Mouse (Mus musculus) embryo, embryonic 9.5 days (tissue): Measurements from ENCODE around the gene Nip7.
"Not testable (repeated sequence)": the region's sequence is repeated elsewhere in the genome, so short reads cannot be mapped to it uniquely, and the experiment has no call there.

Source experiments
- DNase-seq: peaks from one replicate; pipeline ENCODE4 v3.0.0-alpha.2; 2017; ENCODE audit errors: extremely low spot score

Gene Nip7

DNA sequence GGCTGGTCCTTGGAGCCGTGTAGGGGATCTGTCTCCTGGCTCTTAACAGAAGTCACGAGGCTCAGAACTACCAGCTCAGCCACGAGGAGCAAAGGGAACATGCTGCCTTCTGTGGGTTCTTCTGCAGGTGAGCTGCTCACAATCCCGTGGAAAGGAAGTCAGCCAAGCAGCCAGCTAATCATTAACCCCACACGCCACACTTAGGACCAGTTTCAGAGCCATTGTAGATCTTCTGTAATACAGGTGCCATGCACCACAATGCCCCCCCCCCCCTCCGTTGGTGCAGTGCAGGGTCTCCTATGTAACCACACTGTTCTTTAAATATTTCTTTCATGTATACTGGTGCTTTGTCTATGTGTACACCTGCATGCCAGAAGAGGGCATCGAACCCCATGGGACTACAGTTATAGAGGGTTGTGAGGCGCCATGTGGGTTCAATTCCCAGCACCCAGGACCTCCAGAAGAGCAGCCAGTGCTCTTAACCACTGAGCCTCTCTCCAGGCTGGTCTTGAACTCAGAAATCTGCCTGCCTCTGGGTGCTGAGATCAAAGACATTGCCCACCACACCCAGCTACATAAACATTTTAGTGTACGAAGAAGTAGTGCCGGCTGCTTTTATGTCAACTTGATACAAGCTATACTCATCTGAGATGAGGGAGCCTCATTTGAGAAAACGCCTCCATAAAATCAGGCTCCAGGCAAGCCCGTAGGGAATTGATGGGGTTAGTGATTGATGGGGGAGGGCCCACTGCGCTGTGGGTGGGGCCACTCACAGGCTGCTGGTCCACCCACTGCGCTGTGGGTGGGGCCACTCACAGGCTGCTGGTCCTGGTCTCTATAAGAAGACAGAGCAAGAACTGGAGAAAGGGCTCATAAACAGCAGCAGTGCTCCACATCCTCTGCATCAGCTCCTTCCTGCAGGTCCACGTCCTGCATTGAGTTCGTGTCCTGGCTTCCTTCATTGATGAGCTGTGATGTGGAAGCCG lies 9.1 kb downstream of the Nip7 start, which contains the start of gene Tmed6:
Tmed6 (minus strand) TSS at position 134 of the 986 bp plus-strand sequence.
- no peak for DNase-seq

DNA sequence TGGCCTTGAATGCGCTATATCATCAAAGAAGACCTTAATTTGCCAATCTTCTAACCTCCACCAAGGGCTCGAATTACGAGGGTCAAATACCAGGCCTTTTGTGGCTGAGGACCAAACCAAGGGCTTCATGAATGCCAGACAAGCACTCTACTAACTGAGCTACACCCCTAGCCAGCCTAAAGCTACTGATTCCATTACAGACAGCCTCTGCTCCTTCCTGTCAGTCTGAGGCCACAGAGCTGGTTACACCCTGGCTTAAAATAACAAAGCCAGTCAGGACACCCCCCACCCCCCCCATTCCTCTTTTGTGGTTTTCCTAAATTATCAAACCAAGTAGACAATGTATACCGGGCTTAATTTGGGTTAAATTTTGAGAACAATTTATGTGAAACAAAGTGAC lies 17.0 kb downstream of the Nip7 start:
- no peak for DNase-seq

DNA sequence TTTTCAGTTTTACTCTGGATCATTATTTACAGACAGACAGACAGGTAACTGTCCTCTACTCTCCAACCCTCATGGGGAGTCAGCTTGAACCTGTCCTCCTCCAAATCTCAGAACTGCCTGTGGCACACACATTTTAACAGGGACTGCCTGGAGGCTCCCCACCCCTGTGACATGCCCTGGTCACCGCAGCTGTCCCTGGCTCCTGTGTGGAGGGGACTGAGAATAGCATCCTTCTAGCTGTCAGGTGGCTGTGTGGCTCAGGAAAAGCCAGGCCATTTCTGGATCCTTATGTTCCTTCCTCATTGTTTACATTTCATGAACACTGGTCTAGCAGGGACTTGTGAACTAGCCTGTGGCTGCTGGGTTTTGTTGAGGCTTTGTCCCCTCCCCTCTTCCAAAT lies 17.5 kb downstream of the Nip7 start:
- no peak for DNase-seq

DNA sequence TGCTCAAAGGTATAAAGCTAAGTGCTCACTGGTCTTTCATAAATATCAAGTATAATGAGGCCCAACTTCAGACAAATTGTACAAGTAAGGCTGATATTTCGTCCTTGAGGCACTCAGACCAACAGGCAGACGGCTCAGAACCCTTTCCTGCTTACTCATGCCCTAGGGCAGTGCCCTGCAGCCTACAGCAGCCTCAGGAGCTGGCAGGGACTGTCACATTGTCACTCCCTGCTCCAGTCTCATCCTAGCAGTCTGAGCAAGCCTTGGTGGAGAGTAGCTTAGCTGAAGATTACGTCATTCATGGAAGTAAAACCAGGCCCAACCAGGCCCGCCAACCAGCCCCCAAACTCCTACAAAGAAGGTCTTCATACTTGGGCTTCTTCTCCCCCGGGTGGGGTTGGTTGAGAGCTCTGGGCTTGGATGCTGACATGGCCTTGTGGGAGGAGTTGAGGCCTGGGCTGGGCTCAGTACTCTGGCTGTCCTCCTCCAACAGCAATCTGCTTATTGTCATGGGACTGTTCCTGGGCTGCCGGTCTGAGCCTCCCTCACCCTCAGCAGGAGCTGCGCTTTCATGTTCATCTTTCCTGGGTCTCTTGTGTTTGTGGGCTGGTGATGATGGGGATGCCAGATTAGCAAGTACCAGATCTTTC lies 19.7 kb downstream of the Nip7 start:
- DNase-seq, result no peak

- DNase-seq, result no peak
Observed at GRCm38 (mm10) chr8:107085358-107085757, 28.7 kb downstream of the Nip7 start.

DNA sequence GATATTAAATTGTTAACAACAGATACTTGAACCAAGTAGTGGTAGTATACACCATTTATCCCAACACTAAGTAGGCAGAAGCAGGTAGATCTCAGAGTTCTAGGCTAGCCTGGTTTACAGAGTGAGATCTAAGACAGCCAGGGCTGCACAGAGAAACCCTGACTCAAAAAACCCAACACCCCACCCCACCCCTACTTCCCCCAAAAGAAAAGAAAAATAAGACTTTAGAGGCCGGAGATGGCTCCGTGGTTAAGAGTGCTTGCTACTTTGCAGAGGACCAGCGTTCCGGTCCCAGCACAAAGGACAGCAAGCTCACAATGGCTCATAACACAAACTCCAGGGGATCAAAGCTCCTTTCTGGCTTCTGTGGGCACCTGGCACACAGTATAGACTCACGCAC lies 29.3 kb downstream of the Nip7 start:
- DNase-seq, result no peak

DNA sequence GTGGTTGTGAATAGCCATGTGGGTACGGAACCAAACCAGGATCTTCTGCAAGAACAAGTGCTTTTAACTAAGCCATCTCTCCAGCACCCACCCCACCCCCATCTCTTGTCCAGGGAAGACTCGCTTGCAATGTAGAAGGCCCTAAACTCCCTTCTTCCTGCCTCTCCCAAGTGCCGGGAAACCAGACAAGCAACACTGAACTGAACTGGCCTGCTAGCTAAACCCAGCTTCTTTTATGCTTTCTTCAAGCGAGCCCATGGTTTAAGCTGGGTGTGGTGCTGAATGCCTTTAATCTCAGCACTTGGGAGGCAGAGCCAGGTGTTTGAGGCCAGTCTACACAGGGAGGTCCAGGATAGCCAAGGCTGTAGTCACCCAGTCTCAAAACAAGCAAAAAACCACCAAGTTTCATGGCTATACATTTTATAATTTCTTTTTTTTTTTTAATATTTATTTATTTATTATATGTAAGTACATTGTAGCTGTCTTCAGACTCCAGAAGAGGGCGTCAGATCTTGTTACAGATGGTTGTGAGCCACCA lies 31.9 kb downstream of the Nip7 start:
- DNase-seq, result no peak

GRCm38 (mm10) chr8:107090531-107090930 lies 33.9 kb downstream of the Nip7 start:
- no peak for DNase-seq

GRCm38 (mm10) chr8:107095717-107096365 lies 39.2 kb downstream of the Nip7 start:
- DNase-seq, result no peak

- peak; percentile 96 for DNase-seq
Observed at GRCm38 (mm10) chr8:107096366-107097036, 39.8 kb downstream of the Nip7 start, which contains the start of gene Terf2. Gene Terf2, minus strand, starts transcription at chr8:107096547.

DNA sequence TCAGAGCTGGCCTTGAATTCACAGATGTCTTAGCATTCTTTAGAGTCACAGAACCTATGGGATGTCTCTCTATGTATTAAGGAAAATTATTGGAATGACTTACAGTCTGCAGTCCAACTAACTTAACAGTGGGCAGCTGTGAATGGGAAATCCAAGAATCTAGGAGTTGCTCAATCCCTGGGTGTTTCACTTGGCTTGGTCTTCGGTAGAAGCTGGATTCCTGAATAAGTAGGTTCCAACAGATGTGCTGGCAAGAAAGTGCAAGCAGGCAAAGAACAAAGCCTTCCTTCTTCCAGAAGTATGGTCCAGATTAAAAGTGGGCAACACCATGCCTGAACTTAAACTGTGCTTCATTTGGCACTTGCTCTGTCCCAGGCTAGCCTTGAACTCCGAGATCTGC lies 44.0 kb downstream of the Nip7 start:
- DNase-seq, result no peak

- DNase-seq, result peak; percentile 83
Observed at GRCm38 (mm10) chr8:107104547-107104946, 47.9 kb downstream of the Nip7 start.

DNA sequence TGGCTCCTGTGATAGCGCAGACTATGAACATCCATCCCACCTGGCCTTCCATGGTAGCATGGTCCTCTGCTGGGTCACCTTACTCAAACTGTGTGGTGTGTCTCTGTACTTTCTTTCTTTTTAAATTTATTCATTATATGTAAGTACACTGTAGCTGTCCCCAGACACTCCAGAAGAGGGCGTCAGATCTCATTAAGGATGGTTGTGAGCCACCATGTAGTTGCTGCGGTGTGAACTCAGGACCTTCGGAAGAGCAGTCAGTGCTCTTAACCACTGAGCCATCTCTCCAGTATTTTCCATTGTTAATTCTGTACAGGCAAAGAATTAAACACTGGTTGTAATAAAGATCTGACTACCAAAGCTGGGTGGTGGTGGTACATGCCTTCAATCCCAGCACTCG lies 51.4 kb downstream of the Nip7 start:
- not testable (repeated sequence) for DNase-seq

DNA sequence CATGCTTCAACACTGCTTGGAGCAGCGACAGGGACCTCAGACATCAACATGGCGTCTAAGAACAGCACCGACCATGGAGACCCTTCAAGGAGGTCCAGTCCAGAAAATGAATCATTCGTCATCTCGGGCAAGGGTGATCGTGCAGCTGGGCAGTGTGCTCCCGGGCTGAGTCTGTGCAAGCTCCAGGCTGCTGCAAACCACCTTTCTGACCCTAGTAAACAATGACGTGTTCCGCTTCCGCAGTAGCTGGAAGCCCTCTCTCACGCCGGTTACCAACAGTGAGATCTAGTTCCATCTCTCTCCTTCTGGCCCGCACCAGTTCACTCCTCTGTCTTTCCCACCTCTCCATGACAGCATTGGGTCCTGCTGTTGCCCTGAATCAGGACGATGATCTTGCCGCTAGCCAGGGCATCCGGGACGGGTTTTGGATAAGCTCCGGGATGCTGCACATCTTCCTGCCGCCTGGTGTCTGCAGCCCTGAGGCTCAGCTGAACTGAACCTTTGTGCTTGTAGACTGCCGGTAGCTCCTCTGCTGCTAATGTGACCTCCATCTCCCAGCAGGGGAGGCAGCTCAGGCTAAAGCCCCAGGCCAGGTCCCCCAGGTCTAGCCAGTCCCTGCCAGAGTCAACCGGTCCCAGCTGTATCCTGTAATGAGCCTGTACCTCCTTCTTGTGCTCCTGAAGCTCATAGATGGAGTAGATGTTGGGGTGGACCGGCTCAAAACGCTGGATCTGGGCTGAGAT lies 52.5 kb downstream of the Nip7 start:
- no peak for DNase-seq

- DNase-seq, result no peak
Observed at GRCm38 (mm10) chr8:107109816-107110435, 53.2 kb downstream of the Nip7 start.
